Mouse (Mus musculus) lung, postnatal 0 days (tissue): ENCODE data around the gene Sftpd.

Experiments used
- CTCF ChIP-seq: IDR thresholded peaks from 2 replicates; pipeline ENCODE4 v1.5.1; 2016; ENCODE audit warnings: antibody characterized with exemption, mild to moderate bottlenecking
- EP300 ChIP-seq: IDR thresholded peaks from 2 replicates; pipeline ENCODE4 v1.6.1; 2016; ENCODE audit warnings: antibody characterized with exemption, mild to moderate bottlenecking, control low read depth

DNA sequence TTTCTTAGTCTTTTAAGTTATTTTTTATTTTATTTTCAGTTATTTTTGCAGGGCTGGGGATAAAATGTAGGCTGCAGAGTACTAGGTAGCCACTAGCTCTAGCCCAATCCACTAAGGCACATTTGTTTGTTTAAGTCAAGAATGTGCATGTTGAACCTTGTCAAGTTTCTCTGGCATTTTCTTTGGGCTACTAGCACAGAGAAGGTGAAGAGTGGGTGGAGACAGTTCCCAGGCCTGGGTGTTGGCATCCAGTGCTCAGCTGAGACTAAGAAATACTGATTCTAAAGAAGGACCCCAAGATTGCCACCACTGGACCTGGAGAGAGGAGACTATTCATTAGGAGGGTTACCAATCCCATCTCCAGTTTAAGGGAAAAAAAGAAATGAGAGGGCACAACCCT is 47.9 kb downstream of the Sftpd start:
- TF ChIP-seq EP300: 0 out of 2 replicates have a peak, but pooled peaks have one; percentile 22
- no peak for TF ChIP-seq CTCF
